Mouse (Mus musculus): Measurements from ENCODE around the gene Trak1. TPM values are rescaled to one million over a fixed set of nuclear protein-coding genes. Genes with fewer than 3 reads are reported as not detected.
A peak's percentile ranks its signal among the peaks of the same experiment; 100 is the strongest.

Gene Trak1
- polyA plus RNA-seq, 1 experiment from 2014 or later, result 60.0 TPM

DNA sequence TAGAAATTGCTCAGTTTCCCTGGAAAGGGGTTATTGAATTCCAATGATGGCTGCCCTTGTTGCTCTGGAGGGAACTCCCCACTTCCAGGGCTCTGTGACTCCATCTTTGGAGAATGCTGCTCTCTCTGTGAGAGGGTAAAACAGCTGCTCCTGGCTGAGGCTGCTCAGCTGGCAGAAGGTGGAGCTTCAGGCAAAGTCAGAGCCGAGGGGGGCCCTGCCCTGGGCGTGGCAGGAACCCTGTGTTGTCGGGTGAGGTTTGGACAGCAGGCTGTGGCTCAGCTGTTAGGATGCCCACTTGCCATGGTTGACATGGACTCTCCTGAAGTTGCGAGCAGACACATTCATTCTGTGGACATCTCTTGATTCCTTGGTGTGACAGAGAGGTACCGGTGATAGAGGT is 49.3 kb downstream of the Trak1 start:
- 52% methylated on average over 5 of the region's 5 CpGs for whole genome bisulfite sequencing
- H3K9ac ChIP-seq (replicated peaks; ENCODE audit: low read depth, low read length), result no peak overlapping the region
- no peak for ATAC-seq (ENCODE audit: low read depth)

DNA sequence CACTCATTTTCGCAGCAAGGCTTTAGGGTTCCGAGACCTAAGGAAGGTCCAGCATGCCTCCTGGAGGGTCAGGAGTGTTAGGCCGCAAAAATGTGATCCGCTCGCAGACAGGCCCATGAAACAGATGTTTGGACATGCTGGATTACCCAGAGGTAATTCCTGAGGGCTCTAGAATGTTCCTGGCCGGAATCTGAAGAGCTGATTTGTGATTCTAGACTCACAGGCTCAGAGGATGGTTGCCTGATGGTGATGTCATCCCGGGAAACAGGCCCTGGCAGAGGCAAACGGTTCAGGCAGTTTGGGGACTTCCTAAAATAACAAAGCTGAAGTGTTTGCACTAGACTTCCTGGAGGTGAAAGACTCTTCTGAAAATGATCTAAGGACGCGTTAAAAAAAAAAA is 50.7 kb downstream of the Trak1 start:
- peak overlapping the region; percentile 64 for H3K27ac ChIP-seq (ENCODE audit: low read depth, low read length)
- no peak for ATAC-seq (ENCODE audit: low read depth)
- no peak overlapping the region for H3K4me3 ChIP-seq (ENCODE audit: low read depth, low read length)
- no peak overlapping the region for H3K9ac ChIP-seq (replicated peaks; ENCODE audit: low read depth, low read length)
- 28% methylated on average over 10 of the region's 10 CpGs for WGBS
- H3K4me2 ChIP-seq (ENCODE audit: low read depth, low read length), result no peak overlapping the region
- no peaks in the 10 kb centered on the region for H3K27me3 ChIP-seq (ENCODE audit: control insufficient read depth, insufficient read depth, low read length)
- peaks cover 27% of the 10 kb centered on the region for H3K4me1 ChIP-seq (ENCODE audit: control insufficient read depth, insufficient read depth, low read length)
- H3K9me3 ChIP-seq (ENCODE audit: control insufficient read depth, low read length), result no peaks in the 10 kb centered on the region
- no peaks in the 10 kb centered on the region for H3K36me3 ChIP-seq (ENCODE audit: control insufficient read depth, insufficient read depth, low read length)

More for the DNA sequence above, 49.3 kb downstream of the Trak1 start:
- Histone ChIP-seq H3K36me3 (ENCODE audit: control insufficient read depth, insufficient read depth, low read length) (no peaks in the 10 kb centered on the region), H3K4me3 (ENCODE audit: low read depth, low read length) (no peak overlapping the region), H3K4me2 (ENCODE audit: low read depth, low read length) (no peak overlapping the region), H3K27me3 (ENCODE audit: control insufficient read depth, insufficient read depth, low read length) (no peaks in the 10 kb centered on the region), H3K9me3 (ENCODE audit: control insufficient read depth, low read length) (no peaks in the 10 kb centered on the region), H3K27ac (ENCODE audit: low read depth, low read length) (no peak overlapping the region), H3K4me1 (ENCODE audit: control insufficient read depth, insufficient read depth, low read length) (peaks cover 21% of the 10 kb centered on the region)

DNA sequence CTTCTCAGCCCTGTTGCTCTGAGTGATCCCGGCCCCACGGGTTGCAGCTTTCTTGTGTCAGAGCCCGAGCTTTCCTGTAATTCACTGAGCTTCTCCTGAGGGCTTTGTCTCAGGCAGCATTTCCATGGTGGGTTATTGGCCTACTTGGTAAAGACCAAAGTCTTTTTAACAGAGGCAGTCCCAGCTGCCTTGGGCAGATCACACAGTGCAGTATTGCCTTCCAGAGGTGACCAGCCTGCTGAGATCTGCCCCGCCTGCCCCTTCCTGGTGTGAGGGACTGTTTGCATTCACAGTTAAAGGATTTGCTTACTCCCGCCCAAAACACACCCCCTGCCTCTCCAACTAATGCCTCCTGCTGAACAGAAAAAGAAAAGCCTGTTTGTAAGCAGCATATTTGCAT is 51.2 kb downstream of the Trak1 start:
- H3K4me3 ChIP-seq (ENCODE audit: low read depth, low read length), result no peak overlapping the region
- peaks cover 29% of the 10 kb centered on the region for H3K4me1 ChIP-seq (ENCODE audit: control insufficient read depth, insufficient read depth, low read length)

GRCm38 (mm10) chr9:121349111-121349510 is 51.8 kb downstream of the Trak1 start:
- H3K4me3 ChIP-seq (ENCODE audit: low read depth, low read length), result no peak overlapping the region
- H3K27ac ChIP-seq (ENCODE audit: low read depth, low read length), result no peak overlapping the region
- WGBS, result 88% methylated on average over 8 of the region's 8 CpGs
- no peaks in the 10 kb centered on the region for H3K27me3 ChIP-seq (ENCODE audit: control insufficient read depth, insufficient read depth, low read length)
- H3K9me3 ChIP-seq (ENCODE audit: control insufficient read depth, low read length), result no peaks in the 10 kb centered on the region
- no peak for ATAC-seq (ENCODE audit: low read depth)
- H3K36me3 ChIP-seq (ENCODE audit: control insufficient read depth, insufficient read depth, low read length), result no peaks in the 10 kb centered on the region
- peaks cover 29% of the 10 kb centered on the region for H3K4me1 ChIP-seq (ENCODE audit: control insufficient read depth, insufficient read depth, low read length)
- no peak overlapping the region for H3K9ac ChIP-seq (replicated peaks; ENCODE audit: low read depth, low read length)
- H3K4me2 ChIP-seq (ENCODE audit: low read depth, low read length), result no peak overlapping the region

More for the DNA sequence above, 51.2 kb downstream of the Trak1 start:
- Histone ChIP-seq H3K9me3 (ENCODE audit: control insufficient read depth, low read length) (no peaks in the 10 kb centered on the region), H3K4me2 (ENCODE audit: low read depth, low read length) (no peak overlapping the region), H3K9ac (replicated peaks; ENCODE audit: low read depth, low read length) (0 out of 2 replicates have a peak overlapping the region, but pooled peaks have one; percentile 12), H3K36me3 (ENCODE audit: control insufficient read depth, insufficient read depth, low read length) (no peaks in the 10 kb centered on the region), H3K27me3 (ENCODE audit: control insufficient read depth, insufficient read depth, low read length) (no peaks in the 10 kb centered on the region), H3K27ac (ENCODE audit: low read depth, low read length) (peak overlapping the region; percentile 64)
- 7% methylated on average over 5 of the region's 5 CpGs for WGBS
- peak; percentile 21; the same call in 1 of the 2 replicates for ATAC-seq (ENCODE audit: low read depth)

DNA sequence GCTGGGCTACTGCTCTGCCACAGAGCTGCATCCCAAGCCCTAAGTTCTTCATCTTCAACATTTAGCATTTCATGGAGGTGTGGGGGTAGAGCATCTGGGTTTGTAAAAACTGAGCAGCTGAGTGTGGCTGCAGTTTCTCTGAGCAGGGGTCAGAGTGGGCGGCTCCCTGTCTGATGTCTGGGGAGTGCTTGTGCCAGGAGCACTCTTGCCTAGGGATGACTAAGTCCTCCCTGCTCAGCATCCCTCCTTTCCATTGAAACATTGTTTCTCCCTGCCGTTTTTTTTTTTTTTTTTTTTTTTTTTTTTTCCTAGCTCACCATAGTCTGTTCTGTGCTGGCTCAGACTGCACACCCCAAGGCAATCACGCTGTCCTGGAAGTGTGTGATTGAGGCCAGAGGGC is 53.3 kb downstream of the Trak1 start:
- no peak overlapping the region for H3K4me2 ChIP-seq (ENCODE audit: low read depth, low read length)
- peak overlapping the region; percentile 57; the same call in 1 of the 2 replicates for H3K27ac ChIP-seq (ENCODE audit: low read depth, low read length)
- no peaks in the 10 kb centered on the region for H3K27me3 ChIP-seq (ENCODE audit: control insufficient read depth, insufficient read depth, low read length)
- H3K36me3 ChIP-seq (ENCODE audit: control insufficient read depth, insufficient read depth, low read length), result no peaks in the 10 kb centered on the region
- H3K4me1 ChIP-seq (ENCODE audit: control insufficient read depth, insufficient read depth, low read length), result peaks cover 35% of the 10 kb centered on the region
- WGBS, result 28% methylated on average over 3 of the region's 3 CpGs
- no peak overlapping the region for H3K4me3 ChIP-seq (ENCODE audit: low read depth, low read length)
- no peaks in the 10 kb centered on the region for H3K9me3 ChIP-seq (ENCODE audit: control insufficient read depth, low read length)
- H3K9ac ChIP-seq (replicated peaks; ENCODE audit: low read depth, low read length), result no peak overlapping the region
- no peak for ATAC-seq (ENCODE audit: low read depth)

DNA sequence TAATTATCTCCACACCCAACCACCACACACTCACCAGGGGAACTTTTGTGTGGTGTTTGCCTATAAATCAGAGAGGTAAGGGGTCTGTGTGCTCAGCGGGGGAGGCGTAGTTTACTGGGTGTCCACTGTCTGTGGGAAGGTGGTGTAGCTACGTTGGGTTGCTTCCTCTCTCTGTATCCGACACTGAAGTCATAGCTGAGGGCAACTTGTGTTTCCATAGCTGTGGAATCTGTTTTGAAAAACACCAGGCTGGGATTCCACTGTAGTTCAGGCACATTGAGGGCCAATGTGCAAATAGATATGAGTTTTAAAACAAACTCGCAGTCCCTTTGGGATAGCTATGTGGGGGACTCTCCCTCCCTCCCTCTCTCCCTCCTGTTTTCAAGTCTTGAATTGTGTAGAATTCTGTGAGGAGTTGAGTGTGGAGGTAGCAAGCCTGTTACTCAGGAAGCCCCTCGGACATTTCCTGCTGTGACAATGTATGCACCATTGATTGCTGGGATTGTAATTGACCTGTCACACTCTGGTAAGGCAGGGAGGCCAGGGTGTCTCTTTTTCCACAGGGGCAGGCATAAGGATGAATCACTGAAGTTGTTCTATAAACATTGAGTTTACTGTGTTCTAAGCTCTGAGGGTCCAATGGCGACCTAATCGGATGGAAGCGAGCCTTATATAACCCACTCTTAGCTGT is 54.2 kb downstream of the Trak1 start:
- Histone ChIP-seq H3K4me2 (ENCODE audit: low read depth, low read length) (no peak overlapping the region), H3K9me3 (ENCODE audit: control insufficient read depth, low read length) (no peaks in the 10 kb centered on the region), H3K27me3 (ENCODE audit: control insufficient read depth, insufficient read depth, low read length) (no peaks in the 10 kb centered on the region), H3K36me3 (ENCODE audit: control insufficient read depth, insufficient read depth, low read length) (no peaks in the 10 kb centered on the region), H3K4me1 (ENCODE audit: control insufficient read depth, insufficient read depth, low read length) (peaks cover 38% of the 10 kb centered on the region), H3K9ac (replicated peaks; ENCODE audit: low read depth, low read length) (no peak overlapping the region), H3K27ac (ENCODE audit: low read depth, low read length) (0 out of 2 replicates have a peak overlapping the region, but pooled peaks have one; percentile 5), H3K4me3 (ENCODE audit: low read depth, low read length) (no peak overlapping the region)
- ATAC-seq (ENCODE audit: low read depth), result no peak
- 43% methylated on average over 9 of the region's 9 CpGs for WGBS

DNA sequence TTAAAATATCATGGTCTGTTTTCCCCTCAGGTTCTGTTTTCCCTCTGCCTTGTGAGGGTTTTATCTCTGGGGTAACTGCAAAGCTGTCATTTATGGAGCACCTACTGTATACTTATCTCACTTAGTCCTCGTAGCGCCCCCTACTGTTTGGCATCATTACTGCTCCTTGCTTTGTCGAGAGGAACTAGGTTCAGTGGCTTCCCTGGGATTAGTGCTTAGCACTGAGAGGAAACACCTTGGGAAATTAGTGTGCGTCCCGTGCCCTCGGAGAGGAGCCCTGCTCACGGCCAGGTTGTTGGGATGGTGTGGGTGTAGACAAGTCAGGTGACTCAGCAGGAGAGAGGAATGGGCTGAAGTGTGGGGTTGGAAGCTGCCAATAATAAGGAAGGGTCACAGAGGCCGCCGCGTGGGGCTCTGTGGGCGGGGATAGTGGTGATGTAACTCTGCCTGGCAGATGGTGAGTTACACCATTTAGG is 54.9 kb downstream of the Trak1 start:
- no peak for ATAC-seq (ENCODE audit: low read depth)
- H3K9ac ChIP-seq (replicated peaks; ENCODE audit: low read depth, low read length), result no peak overlapping the region
- H3K27ac ChIP-seq (ENCODE audit: low read depth, low read length), result no peak overlapping the region
- no peak overlapping the region for H3K4me3 ChIP-seq (ENCODE audit: low read depth, low read length)
- no peaks in the 10 kb centered on the region for H3K27me3 ChIP-seq (ENCODE audit: control insufficient read depth, insufficient read depth, low read length)
- H3K36me3 ChIP-seq (ENCODE audit: control insufficient read depth, insufficient read depth, low read length), result no peaks in the 10 kb centered on the region
- H3K4me1 ChIP-seq (ENCODE audit: control insufficient read depth, insufficient read depth, low read length), result peaks cover 38% of the 10 kb centered on the region
- no peaks in the 10 kb centered on the region for H3K9me3 ChIP-seq (ENCODE audit: control insufficient read depth, low read length)
- no peak overlapping the region for H3K4me2 ChIP-seq (ENCODE audit: low read depth, low read length)
- 19% methylated on average over 11 of the region's 11 CpGs for WGBS

DNA sequence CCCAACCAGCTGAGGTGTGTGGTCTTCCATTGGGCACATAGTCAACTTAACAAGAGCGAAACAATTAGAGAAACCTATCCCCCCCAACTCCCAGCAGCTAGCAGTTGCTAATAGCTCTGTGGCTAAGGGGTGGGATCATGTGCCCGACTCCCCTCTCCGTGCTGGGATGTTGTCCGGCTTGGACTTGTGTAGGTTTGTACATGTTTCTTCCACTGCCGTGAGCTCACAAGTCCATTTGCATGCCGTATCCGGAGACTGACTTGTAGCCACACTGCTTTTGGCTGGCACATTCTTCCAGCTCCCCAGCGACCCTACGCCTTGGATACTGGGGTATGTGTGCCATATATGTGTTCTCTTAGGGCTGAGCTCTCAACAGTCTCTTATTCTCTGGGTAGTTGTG is 55.4 kb downstream of the Trak1 start:
- ATAC-seq (ENCODE audit: low read depth), result no peak
- 83% methylated on average over 9 of the region's 9 CpGs for WGBS
- H3K9me3 ChIP-seq (ENCODE audit: control insufficient read depth, low read length), result no peaks in the 10 kb centered on the region
- H3K27me3 ChIP-seq (ENCODE audit: control insufficient read depth, insufficient read depth, low read length), result no peaks in the 10 kb centered on the region
- H3K9ac ChIP-seq (replicated peaks; ENCODE audit: low read depth, low read length), result no peak overlapping the region
- H3K36me3 ChIP-seq (ENCODE audit: control insufficient read depth, insufficient read depth, low read length), result no peaks in the 10 kb centered on the region
- H3K4me1 ChIP-seq (ENCODE audit: control insufficient read depth, insufficient read depth, low read length), result peaks cover 35% of the 10 kb centered on the region
- H3K4me3 ChIP-seq (ENCODE audit: low read depth, low read length), result no peak overlapping the region
- H3K4me2 ChIP-seq (ENCODE audit: low read depth, low read length), result no peak overlapping the region
- H3K27ac ChIP-seq (ENCODE audit: low read depth, low read length), result no peak overlapping the region

DNA sequence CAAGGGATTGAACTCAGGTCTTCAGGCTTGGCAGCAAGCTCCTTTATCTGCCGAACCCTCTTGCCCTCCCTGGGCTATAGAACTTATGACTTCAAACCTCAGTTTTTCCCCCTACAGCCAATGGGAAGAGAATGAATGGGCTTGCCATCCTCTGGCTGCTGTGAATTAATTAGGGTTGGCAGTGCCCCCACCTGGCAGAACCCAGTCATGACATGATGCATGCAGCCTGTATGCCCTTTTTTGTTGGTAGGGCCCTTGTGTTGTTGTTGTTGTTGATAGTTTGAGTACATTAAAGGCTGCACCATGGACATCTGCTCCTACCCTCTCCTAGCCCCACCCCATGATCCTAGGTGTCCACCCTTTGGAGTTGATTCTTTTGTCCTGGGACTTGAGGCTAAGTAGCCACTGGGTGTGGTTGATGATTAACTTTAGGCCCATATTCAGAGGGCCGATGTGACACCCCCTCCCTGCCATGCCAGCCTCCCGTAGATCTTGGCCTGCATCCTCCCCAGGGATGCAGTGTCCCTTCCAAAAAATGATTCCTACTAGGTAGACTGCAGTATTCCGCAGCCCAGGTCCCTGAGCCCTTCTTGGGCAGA is 57.6 kb downstream of the Trak1 start:
- no peaks in the 10 kb centered on the region for H3K36me3 ChIP-seq (ENCODE audit: control insufficient read depth, insufficient read depth, low read length)
- H3K4me2 ChIP-seq (ENCODE audit: low read depth, low read length), result no peak overlapping the region
- peaks cover 31% of the 10 kb centered on the region for H3K4me1 ChIP-seq (ENCODE audit: control insufficient read depth, insufficient read depth, low read length)
- no peak overlapping the region; the same call in 1 of the 2 replicates for H3K27ac ChIP-seq (ENCODE audit: low read depth, low read length)
- no peak overlapping the region for H3K4me3 ChIP-seq (ENCODE audit: low read depth, low read length)
- 44% methylated on average over 4 of the region's 4 CpGs for WGBS
- H3K9ac ChIP-seq (replicated peaks; ENCODE audit: low read depth, low read length), result no peak overlapping the region
- H3K9me3 ChIP-seq (ENCODE audit: control insufficient read depth, low read length), result no peaks in the 10 kb centered on the region
- H3K27me3 ChIP-seq (ENCODE audit: control insufficient read depth, insufficient read depth, low read length), result no peaks in the 10 kb centered on the region
- no peak for ATAC-seq (ENCODE audit: low read depth)
